13 mouse cellular contexts compared by ENCODE assay signal in the genomic region with DNA sequence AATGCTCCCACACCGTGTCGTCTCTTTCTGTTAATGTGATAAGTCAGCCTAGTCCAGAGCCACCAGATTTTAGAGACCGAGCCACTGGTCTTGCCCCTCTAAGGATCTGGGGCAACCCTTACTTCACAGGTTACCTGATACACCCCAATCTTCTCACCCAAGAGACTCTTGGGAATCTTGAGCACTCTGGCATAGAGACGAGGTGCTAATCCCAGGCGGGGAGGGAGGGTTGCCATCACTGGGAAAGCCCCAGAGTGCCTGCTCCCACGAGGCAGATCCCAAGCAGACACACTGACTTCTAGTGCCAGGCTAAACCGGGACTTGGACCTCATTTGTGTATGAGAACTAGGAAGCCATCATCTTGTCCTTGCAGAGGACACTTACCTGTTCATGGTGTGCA.
DNase-seq lines count a peak whose midpoint lies in the region; ATAC-seq lines count a peak whose summit lies in the region.
"Had no signal": no experiment of that assay in that cellular context is flagged by ENCODE, and none has a peak within 500 bp of the region (broad histone marks: within the 10 kb centered on the region; RNA-seq: fewer than 3 reads in every experiment).

No protein-coding gene starts in this region.

- H3K36me3 ChIP-seq in hindbrain, embryonic 11.5 days (ENCODE audit: control insufficient read depth, insufficient read depth, low read length) = no peaks in the 10 kb centered on the region
- H3K36me3 ChIP-seq in midbrain, embryonic 13.5 days = no peaks in the 10 kb centered on the region
- H3K36me3 ChIP-seq: limb, embryonic 12.5 days had no signal

- ATAC-seq in hindbrain, embryonic 11.5 days (ENCODE audit: low FRiP score) = 0 out of 2 replicates have a peak, but pooled peaks have one; percentile 15
- peak; percentile 44 for ATAC-seq in midbrain, embryonic 13.5 days
- ATAC-seq: activated CD4-positive, CD25-positive, alpha-beta regulatory T cell, adult 4 months had no signal

- H3K27me3 ChIP-seq in hindbrain, embryonic 11.5 days (ENCODE audit: control insufficient read depth, insufficient read depth, low read length) = no peaks in the 10 kb centered on the region
- H3K27me3 ChIP-seq in midbrain, embryonic 13.5 days = no peaks in the 10 kb centered on the region

- no peaks in the 10 kb centered on the region; the same call in 1 of the 2 replicates for H3K9me3 ChIP-seq in hindbrain, embryonic 11.5 days (ENCODE audit: control insufficient read depth, low read length)
- no peaks in the 10 kb centered on the region for H3K9me3 ChIP-seq in midbrain, embryonic 13.5 days
- H3K9me3 ChIP-seq: limb, embryonic 12.5 days had no signal

- whole genome bisulfite sequencing in hindbrain, embryonic 11.5 days = 51% methylated on average over 7 of the region's 7 CpGs
- WGBS in midbrain, embryonic 13.5 days = 25% methylated on average over 7 of the region's 7 CpGs

- no peak overlapping the region for H3K9ac ChIP-seq in hindbrain, embryonic 11.5 days (ENCODE audit: low read depth, low read length)
- 0 out of 2 replicates have a peak overlapping the region, but pooled peaks have one; percentile 24 for H3K9ac ChIP-seq in midbrain, embryonic 13.5 days (replicated peaks)
- H3K9ac ChIP-seq: limb, embryonic 12.5 days had no signal

- peak; percentile 9 for DNase-seq in retina, embryonic 14.5 days (ENCODE audit: low spot score)
- no peak for DNase-seq in retina, postnatal 1 day
- DNase-seq in hindbrain, embryonic 11.5 days (ENCODE audit: low spot score) = no peak
- DNase-seq in cerebellum, postnatal 4 days (ENCODE audit: low spot score in 2 of 2) = no peak
- DNase-seq in ovary, postnatal 14 days (ENCODE audit: low spot score) = no peak
- DNase-seq in spleen, postnatal 10 days (ENCODE audit: low spot score in 2 of 2) = no peak
- DNase-seq: cerebellum, adult 11 months; heart, adult 18-20 months; kidney, postnatal 36 days; thymus, adult 18-20 months had no signal

- 0 out of 2 replicates have a peak overlapping the region, but pooled peaks have one; percentile 22 for H3K4me2 ChIP-seq in hindbrain, embryonic 11.5 days (replicated peaks; ENCODE audit: low read depth, low read length)
- H3K4me2 ChIP-seq in midbrain, embryonic 13.5 days (replicated peaks) = peak overlapping the region; percentile 42
- H3K4me2 ChIP-seq: limb, embryonic 12.5 days had no signal

- H3K27ac ChIP-seq in hindbrain, embryonic 11.5 days (ENCODE audit: low read depth, low read length) = no peak overlapping the region
- H3K27ac ChIP-seq in midbrain, embryonic 13.5 days = peak overlapping the region; percentile 67
- H3K27ac ChIP-seq: limb, embryonic 12.5 days had no signal

- peaks cover 6% of the 10 kb centered on the region; the same call in 1 of the 2 replicates for H3K4me1 ChIP-seq in hindbrain, embryonic 11.5 days (replicated peaks; ENCODE audit: control insufficient read depth, insufficient read depth, low read length)
- H3K4me1 ChIP-seq in midbrain, embryonic 13.5 days (replicated peaks) = peaks cover 13% of the 10 kb centered on the region
- H3K4me1 ChIP-seq: limb, embryonic 12.5 days had no signal

- no peak overlapping the region for H3K4me3 ChIP-seq in hindbrain, embryonic 11.5 days (ENCODE audit: low read depth, low read length)
- H3K4me3 ChIP-seq in midbrain, embryonic 13.5 days (replicated peaks) = no peak overlapping the region
- H3K4me3 ChIP-seq: limb, embryonic 12.5 days had no signal
